In genomic region chr11:6489257-6489656, GRCm38 (mm10) we compare ENCODE assay signal across 16 mouse cellular contexts. TPM values are rescaled to one million over a fixed set of nuclear protein-coding genes. Genes with fewer than 3 reads are reported as not detected.
A peak's percentile ranks its signal among the peaks of the same experiment; 100 is the strongest.
DNase-seq lines count a peak whose midpoint lies in the region; ATAC-seq and TF ChIP-seq lines count a peak whose summit lies in the region.
"Had no signal": no experiment of that assay in that cellular context is flagged by ENCODE, and none has a peak within 500 bp of the region (broad histone marks: within the 10 kb centered on the region; RNA-seq: fewer than 3 reads in every experiment).

No protein-coding gene starts in this region.

- TF ChIP-seq CTCF in midbrain, postnatal 0 days (IDR thresholded peaks at IDR 0.05) = no peak

- no peaks in the 10 kb centered on the region for H3K9me3 ChIP-seq in midbrain, postnatal 0 days (ENCODE audit: low read length)
- no peaks in the 10 kb centered on the region for H3K9me3 ChIP-seq in midbrain, embryonic 10.5 days (replicated peaks)
- no peaks in the 10 kb centered on the region for H3K9me3 ChIP-seq in hindbrain, embryonic 14.5 days (ENCODE audit: control insufficient read depth, low read length)
- H3K9me3 ChIP-seq in liver, embryonic 12.5 days (replicated peaks) = no peaks in the 10 kb centered on the region
- H3K9me3 ChIP-seq: forebrain, embryonic 13.5 days; heart, embryonic 10.5 days; limb, embryonic 13.5 days; neural tube, embryonic 15.5 days had no signal

- no peak overlapping the region for H3K4me3 ChIP-seq in midbrain, postnatal 0 days (ENCODE audit: low read depth, low read length)
- H3K4me3 ChIP-seq in midbrain, embryonic 10.5 days = no peak overlapping the region
- no peak overlapping the region for H3K4me3 ChIP-seq in hindbrain, embryonic 14.5 days (replicated peaks; ENCODE audit: low read length)
- no peak overlapping the region for H3K4me3 ChIP-seq in liver, embryonic 12.5 days
- H3K4me3 ChIP-seq: forebrain, embryonic 13.5 days; gastrocnemius, adult 2 months; heart, embryonic 10.5 days; limb, embryonic 13.5 days; neural tube, embryonic 15.5 days had no signal

- DNase-seq in heart, adult 11 months = peak; percentile 75
- no peak for DNase-seq in heart, adult 8-10 months (ENCODE audit: low spot score)
- peak; percentile 69 for DNase-seq in midbrain, postnatal 0 days (ENCODE audit: low spot score)
- no peak for DNase-seq in midbrain, embryonic 10.5 days (ENCODE audit: low spot score)
- no peak for DNase-seq in hindbrain, embryonic 14.5 days (ENCODE audit: low spot score)
- no peak for DNase-seq in right cerebral cortex, postnatal 4 days
- DNase-seq: gastrocnemius, adult 2 months; heart, postnatal 4 days; liver, postnatal 0 days; thymus, postnatal 4 days had no signal

- no peaks in the 10 kb centered on the region for H3K27me3 ChIP-seq in midbrain, postnatal 0 days (ENCODE audit: insufficient read depth, low read length)
- no peaks in the 10 kb centered on the region for H3K27me3 ChIP-seq in midbrain, embryonic 10.5 days (ENCODE audit: low read depth, poor library complexity, severe bottlenecking)
- H3K27me3 ChIP-seq in hindbrain, embryonic 14.5 days (ENCODE audit: control insufficient read depth, insufficient read depth, low read length) = no peaks in the 10 kb centered on the region
- H3K27me3 ChIP-seq in liver, embryonic 12.5 days (replicated peaks) = no peaks in the 10 kb centered on the region
- H3K27me3 ChIP-seq: forebrain, embryonic 13.5 days; limb, embryonic 13.5 days; neural tube, embryonic 15.5 days had no signal

- H3K36me3 ChIP-seq in midbrain, postnatal 0 days (ENCODE audit: insufficient read depth, low read length) = no peaks in the 10 kb centered on the region
- H3K36me3 ChIP-seq in midbrain, embryonic 10.5 days = no peaks in the 10 kb centered on the region
- H3K36me3 ChIP-seq in hindbrain, embryonic 14.5 days (replicated peaks; ENCODE audit: control insufficient read depth, insufficient read depth) = no peaks in the 10 kb centered on the region
- H3K36me3 ChIP-seq in liver, embryonic 12.5 days = no peaks in the 10 kb centered on the region
- H3K36me3 ChIP-seq: heart, embryonic 10.5 days; limb, embryonic 13.5 days; neural tube, embryonic 15.5 days had no signal

- no peak overlapping the region for H3K27ac ChIP-seq in midbrain, postnatal 0 days (ENCODE audit: low read depth, low read length)
- no peak overlapping the region for H3K27ac ChIP-seq in midbrain, embryonic 10.5 days (replicated peaks)
- no peak overlapping the region for H3K27ac ChIP-seq in hindbrain, embryonic 14.5 days
- no peak overlapping the region for H3K27ac ChIP-seq in liver, embryonic 12.5 days
- H3K27ac ChIP-seq: forebrain, embryonic 13.5 days; gastrocnemius, adult 2 months; heart, embryonic 10.5 days; limb, embryonic 13.5 days; neural tube, embryonic 15.5 days had no signal

- no peaks in the 10 kb centered on the region for H3K4me1 ChIP-seq in midbrain, postnatal 0 days (ENCODE audit: insufficient read depth, low read length)
- peaks cover 6% of the 10 kb centered on the region for H3K4me1 ChIP-seq in midbrain, embryonic 10.5 days
- no peaks in the 10 kb centered on the region for H3K4me1 ChIP-seq in hindbrain, embryonic 14.5 days (replicated peaks; ENCODE audit: control insufficient read depth, insufficient read depth, low read length)
- H3K4me1 ChIP-seq in liver, embryonic 12.5 days = peaks cover 22% of the 10 kb centered on the region
- H3K4me1 ChIP-seq: forebrain, embryonic 13.5 days; limb, embryonic 13.5 days; neural tube, embryonic 15.5 days had no signal

- no peak overlapping the region for H3K4me2 ChIP-seq in midbrain, postnatal 0 days (ENCODE audit: low read depth, low read length, poor library complexity, severe bottlenecking)
- no peak overlapping the region for H3K4me2 ChIP-seq in hindbrain, embryonic 14.5 days (replicated peaks)
- H3K4me2 ChIP-seq in liver, embryonic 12.5 days = no peak overlapping the region
- H3K4me2 ChIP-seq: forebrain, embryonic 13.5 days; limb, embryonic 13.5 days; neural tube, embryonic 15.5 days had no signal

- 67% methylated on average over 7 of the region's 7 CpGs for WGBS in midbrain, postnatal 0 days
- 86% methylated on average over 7 of the region's 7 CpGs for WGBS in midbrain, embryonic 10.5 days
- 54% methylated on average over 7 of the region's 7 CpGs for WGBS in hindbrain, embryonic 14.5 days
- 84% methylated on average over 7 of the region's 7 CpGs for WGBS in liver, embryonic 12.5 days (ENCODE audit: insufficient replicate concordance)

- no peak for ATAC-seq in midbrain, postnatal 0 days (ENCODE audit: low FRiP score)
- peak; percentile 37; the same call in 1 of the 2 replicates for ATAC-seq in hindbrain, embryonic 14.5 days (ENCODE audit: low FRiP score)
- no peak for ATAC-seq in liver, embryonic 12.5 days
- ATAC-seq: CD4-positive, CD25-positive, alpha-beta regulatory T cell, adult 4 months; forebrain, embryonic 13.5 days had no signal

- no peak overlapping the region for H3K9ac ChIP-seq in midbrain, postnatal 0 days (replicated peaks; ENCODE audit: low read length, poor library complexity, severe bottlenecking)
- no peak overlapping the region for H3K9ac ChIP-seq in hindbrain, embryonic 14.5 days
- no peak overlapping the region for H3K9ac ChIP-seq in liver, embryonic 12.5 days
- H3K9ac ChIP-seq: forebrain, embryonic 13.5 days; limb, embryonic 13.5 days; liver, postnatal 0 days; neural tube, embryonic 15.5 days had no signal

RNA-seq across cellular contexts. Expression of gene Purb, which starts 13.5 kb away (rescaled TPM):
- 10 to 100 TPM; 23.2 to 32.4 (median 28.9) TPM for total RNA-seq in heart, adult 8-10 months (2022)
- 38.0 and 45.1 TPM in 2 replicates for total RNA-seq in midbrain, postnatal 0 days (2014; rRNA removed)
- 12.2 and 14.2 TPM in 2 replicates for polyA plus RNA-seq in midbrain, postnatal 0 days (2015; fragmentation: Nextera tagmentation; extraction: Ambion mirVana)
- polyA plus RNA-seq in midbrain, embryonic 10.5 days (2016; fragmentation: Nextera tagmentation; extraction: Ambion mirVana) = 15.1 and 15.5 TPM in 2 replicates
- polyA plus RNA-seq in hindbrain, embryonic 14.5 days (2014; fragmentation: Nextera tagmentation; extraction: Ambion mirVana) = 9.8 and 9.9 TPM in 2 replicates
- polyA plus RNA-seq in liver, embryonic 12.5 days (2016; fragmentation: Nextera tagmentation; extraction: Ambion mirVana) = 11.2 and 11.6 TPM in 2 replicates

RNA-seq across cellular contexts. Expression of gene Myo1g, which starts 31.5 kb away (rescaled TPM):
- 1 to 10 TPM in 3 of 4 experiments, under 1 TPM in 1; 0.73 to 2.3 (median 1.2) TPM for total RNA-seq in heart, adult 8-10 months (2022)
- total RNA-seq in midbrain, postnatal 0 days (2014; rRNA removed) = 0.99 and 1.5 TPM in 2 replicates
- polyA plus RNA-seq in midbrain, postnatal 0 days (2015; fragmentation: Nextera tagmentation; extraction: Ambion mirVana) = 0.38 and 0.62 TPM in 2 replicates
- 0.86 and 0.87 TPM in 2 replicates for polyA plus RNA-seq in midbrain, embryonic 10.5 days (2016; fragmentation: Nextera tagmentation; extraction: Ambion mirVana)
- 0.31 and 0.74 TPM in 2 replicates for polyA plus RNA-seq in hindbrain, embryonic 14.5 days (2014; fragmentation: Nextera tagmentation; extraction: Ambion mirVana)
- polyA plus RNA-seq in liver, embryonic 12.5 days (2016; fragmentation: Nextera tagmentation; extraction: Ambion mirVana) = 5.8 and 6.2 TPM in 2 replicates

RNA-seq across cellular contexts. Expression of gene H2afv, which starts 45.0 kb away (rescaled TPM):
- 10 to 100 TPM; 80.1 to 97.8 (median 88.2) TPM for total RNA-seq in heart, adult 8-10 months (2022)
- total RNA-seq in midbrain, postnatal 0 days (2014; rRNA removed) = 46.2 and 57.2 TPM in 2 replicates
- polyA plus RNA-seq in midbrain, postnatal 0 days (2015; fragmentation: Nextera tagmentation; extraction: Ambion mirVana) = 133 and 142 TPM in 2 replicates
- polyA plus RNA-seq in midbrain, embryonic 10.5 days (2016; fragmentation: Nextera tagmentation; extraction: Ambion mirVana) = 961 and 1,033 TPM in 2 replicates
- polyA plus RNA-seq in hindbrain, embryonic 14.5 days (2014; fragmentation: Nextera tagmentation; extraction: Ambion mirVana) = 239 and 249 TPM in 2 replicates
- 121 and 125 TPM in 2 replicates for polyA plus RNA-seq in liver, embryonic 12.5 days (2016; fragmentation: Nextera tagmentation; extraction: Ambion mirVana)

RNA-seq across cellular contexts. Expression of gene Ccm2, which starts 57.4 kb away (rescaled TPM):
- 10 to 100 TPM; 26.3 to 33.8 (median 29.8) TPM for total RNA-seq in heart, adult 8-10 months (2022)
- 45.6 and 71.3 TPM in 2 replicates for total RNA-seq in midbrain, postnatal 0 days (2014; rRNA removed)
- polyA plus RNA-seq in midbrain, postnatal 0 days (2015; fragmentation: Nextera tagmentation; extraction: Ambion mirVana) = 64.3 and 67.1 TPM in 2 replicates
- 106 and 108 TPM in 2 replicates for polyA plus RNA-seq in midbrain, embryonic 10.5 days (2016; fragmentation: Nextera tagmentation; extraction: Ambion mirVana)
- 89.0 and 89.4 TPM in 2 replicates for polyA plus RNA-seq in hindbrain, embryonic 14.5 days (2014; fragmentation: Nextera tagmentation; extraction: Ambion mirVana)
- polyA plus RNA-seq in liver, embryonic 12.5 days (2016; fragmentation: Nextera tagmentation; extraction: Ambion mirVana) = 57.9 and 60.0 TPM in 2 replicates

Comparison
In these comparisons a context has a peak if more than half of its experiments do, and no peak if none do; other contexts are left out.
1. DNase-seq: peak in heart, adult 11 months (single experiment) and midbrain, postnatal 0 days (single experiment); none in heart, adult 8-10 months (single experiment), midbrain, embryonic 10.5 days (single experiment), hindbrain, embryonic 14.5 days (single experiment) and right cerebral cortex, postnatal 4 days (single experiment).